Mouse (Mus musculus) heart, embryonic 11.5 days (tissue): ENCODE results near the gene Pknox2. TPM values are rescaled to one million over a fixed set of nuclear protein-coding genes. Genes with fewer than 3 reads are reported as not detected.

Source experiments
- ATAC-seq: fragments of 200-750 bp; cut with Nextera tagmentation; replicated peaks from 2 replicates; pipeline ENCODE4 v1.8.0; 2017; ENCODE audit warnings: moderate library complexity; ENCODE audit not compliant: insufficient number of reproducible peaks, low FRiP score, low TSS enrichment
- H3K27ac ChIP-seq: fragments of 300-500 bp; sonication (generic); 2 replicates; pipeline ENCODE4 v1.5.1; 2014; ENCODE audit warnings: mild to moderate bottlenecking, low read depth, low read length
- H3K27me3 ChIP-seq: fragments of 300-500 bp; sonication (generic); 2 replicates; pipeline ENCODE4 v1.6.1; 2014; ENCODE audit warnings: mild to moderate bottlenecking, low read length, mixed read lengths; ENCODE audit not compliant: control insufficient read depth, insufficient read depth
- H3K36me3 ChIP-seq: fragments of 300-500 bp; sonication (generic); 2 replicates; pipeline ENCODE4 v1.6.1; 2014; ENCODE audit warnings: mild to moderate bottlenecking, low read length, moderate library complexity, mixed read lengths; ENCODE audit not compliant: control insufficient read depth, insufficient read depth
- H3K4me1 ChIP-seq: fragments of 300-500 bp; sonication (generic); 2 replicates; pipeline ENCODE4 v1.6.1; 2014; ENCODE audit warnings: low read length; ENCODE audit not compliant: control insufficient read depth, insufficient read depth
- H3K4me2 ChIP-seq: fragments of 300-500 bp; sonication (generic); 2 replicates; pipeline ENCODE4 v1.6.1; 2014; ENCODE audit warnings: mild to moderate bottlenecking, moderate library complexity
- H3K4me3 ChIP-seq: fragments of 300-500 bp; sonication (generic); 2 replicates; pipeline ENCODE4 v1.5.1; 2014; ENCODE audit warnings: low read depth, low read length
- H3K9ac ChIP-seq: fragments of 300-500 bp; sonication (generic); 2 replicates; pipeline ENCODE4 v1.6.1; 2014; ENCODE audit warnings: mild to moderate bottlenecking, low read depth, low read length, moderate library complexity
- H3K9me3 ChIP-seq: fragments of 300-500 bp; sonication (generic); replicated peaks from 2 replicates; pipeline ENCODE4 v1.6.1; 2016; ENCODE audit warnings: low read length; ENCODE audit not compliant: control insufficient read depth
- WGBS: fragments of 180-500 bp; shearing (Covaris S2); extraction: QIAGEN DNeasy Blood & Tissue Kit; methylation state at CpG from one replicate; pipeline ENCODE4 v1.1.7; 2014; ENCODE audit not compliant: insufficient replicate concordance; 5-methylcytosine and 5-hydroxymethylcytosine counted together
- polyA plus RNA-seq: library from polyadenylated mRNA; unstranded; fragments of >200 nt; fragmentation: Nextera tagmentation; extraction: Ambion mirVana; gene quantifications from 2 replicates; pipeline ENCODE4 v1.2.1, GENCODE M21; 2014

Gene Pknox2
- polyA plus RNA-seq, 1 experiment from 2014 or later = 5.2 TPM

DNA sequence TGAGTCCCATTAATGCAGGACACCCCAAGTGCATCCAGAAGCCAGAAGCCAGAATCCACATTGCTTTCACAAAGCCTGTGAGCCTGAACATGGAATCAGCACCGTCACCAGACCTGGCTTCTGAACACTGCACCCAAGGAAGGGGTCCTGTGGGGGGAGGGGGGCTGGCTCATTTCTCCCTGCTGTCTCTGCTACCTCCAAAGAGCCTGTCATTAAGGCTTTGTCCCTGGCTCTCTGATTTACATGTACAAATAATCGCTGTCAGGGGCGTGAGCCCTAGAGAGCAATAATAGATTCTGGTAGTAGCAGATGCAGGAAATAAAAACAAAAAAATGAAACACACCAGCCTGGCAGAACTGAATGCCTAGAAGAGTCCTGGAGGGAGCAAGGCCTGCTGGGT lies 121.3 kb downstream of the Pknox2 start:
- no peak overlapping the region for H3K9ac ChIP-seq
- H3K9me3 ChIP-seq = no peaks in the 10 kb centered on the region
- peaks cover 27% of the 10 kb centered on the region for H3K4me1 ChIP-seq
- H3K4me2 ChIP-seq = no peak overlapping the region
- H3K27me3 ChIP-seq = no peaks in the 10 kb centered on the region
- no peak overlapping the region for H3K4me3 ChIP-seq
- H3K27ac ChIP-seq = no peak overlapping the region
- ATAC-seq = no peak
- 49% methylated on average over 3 of the region's 3 CpGs for WGBS
- H3K36me3 ChIP-seq = no peaks in the 10 kb centered on the region

DNA sequence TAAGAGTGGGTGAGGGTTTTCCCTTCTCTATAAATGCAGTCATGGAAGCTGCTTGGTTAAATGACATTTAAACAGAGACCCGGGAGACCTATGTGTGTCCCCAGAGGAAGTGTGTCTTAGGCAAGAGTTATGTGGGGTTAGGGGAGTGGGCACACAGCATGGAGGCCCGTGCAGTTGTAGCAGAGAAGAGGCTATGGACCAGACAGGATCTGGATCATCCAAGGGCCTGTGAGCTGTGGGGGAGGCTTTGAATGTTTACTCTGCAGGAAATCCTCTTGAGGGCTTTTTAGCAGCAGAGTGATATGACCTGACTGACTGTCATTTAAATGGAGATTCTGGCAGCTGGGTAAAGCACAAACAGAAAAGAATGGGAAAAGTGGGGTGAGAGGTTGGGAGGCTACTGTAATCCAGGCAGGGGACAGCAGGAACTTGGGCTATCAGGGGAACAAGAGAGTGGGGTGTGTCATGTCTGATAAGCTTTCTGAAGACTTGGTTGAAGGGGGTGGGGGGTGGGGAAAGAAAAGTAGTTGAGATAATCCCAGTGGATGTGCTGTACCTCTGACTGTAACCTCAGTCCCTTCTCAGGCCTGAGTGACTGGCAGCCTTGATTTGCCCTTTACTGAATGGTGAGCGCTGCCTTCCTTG lies 125.5 kb downstream of the Pknox2 start:
- Histone ChIP-seq H3K4me3 (no peak overlapping the region), H3K36me3 (no peaks in the 10 kb centered on the region), H3K4me1 (peaks cover 18% of the 10 kb centered on the region), H3K27me3 (no peaks in the 10 kb centered on the region), H3K9me3 (no peaks in the 10 kb centered on the region), H3K4me2 (no peak overlapping the region), H3K9ac (no peak overlapping the region), H3K27ac (no peak overlapping the region)
- 6% methylated on average over 3 of the region's 3 CpGs for WGBS
- no peak for ATAC-seq

DNA sequence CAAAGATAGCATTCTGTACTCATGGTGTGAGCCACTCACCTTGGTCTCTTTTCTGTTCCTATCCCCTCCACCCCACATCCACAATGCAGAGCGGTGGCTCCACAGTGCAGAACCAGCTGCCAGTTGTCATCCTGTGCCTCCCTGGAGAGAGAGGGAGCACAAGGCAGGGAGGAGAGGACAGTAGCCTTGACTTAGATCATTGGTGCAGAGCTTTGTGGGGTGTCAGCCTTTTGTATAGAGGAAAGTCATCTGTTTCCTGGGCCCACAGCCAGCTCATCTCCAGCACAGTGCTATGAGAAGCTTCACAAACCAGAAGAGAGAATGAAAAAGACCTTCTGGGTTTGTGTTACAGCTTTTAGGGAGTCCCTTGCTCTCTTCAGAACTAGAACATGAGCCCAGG lies 129.1 kb downstream of the Pknox2 start:
- no peak overlapping the region for H3K4me3 ChIP-seq
- ATAC-seq = no peak
- H3K27me3 ChIP-seq = no peaks in the 10 kb centered on the region
- H3K9ac ChIP-seq = no peak overlapping the region
- no peaks in the 10 kb centered on the region for H3K9me3 ChIP-seq
- H3K27ac ChIP-seq = no peak overlapping the region
- H3K4me1 ChIP-seq = peaks cover 23% of the 10 kb centered on the region
- no peak overlapping the region for H3K4me2 ChIP-seq
- H3K36me3 ChIP-seq = no peaks in the 10 kb centered on the region
- WGBS = 79% methylated on average over 1 of the region's 1 CpGs

DNA sequence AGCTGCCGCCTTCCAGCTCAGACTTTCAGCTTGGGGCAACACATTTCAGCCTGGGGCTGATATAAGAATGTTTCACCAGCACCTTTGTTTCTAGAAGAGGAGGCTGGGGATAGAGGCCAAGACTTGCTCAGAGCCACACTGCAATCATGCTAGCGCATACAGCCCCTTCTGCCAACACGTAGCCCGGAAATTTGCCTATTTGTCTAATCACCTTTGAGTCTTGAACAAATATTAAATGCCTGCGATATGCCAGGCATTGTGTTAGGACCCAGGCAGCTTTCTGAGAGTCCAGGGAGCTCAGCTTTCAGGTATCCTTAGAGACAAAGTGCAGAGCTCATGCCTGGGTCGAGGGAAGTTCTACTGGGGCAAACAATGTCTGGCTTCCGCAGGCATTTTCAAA lies 130.0 kb downstream of the Pknox2 start:
- no peaks in the 10 kb centered on the region for H3K27me3 ChIP-seq

DNA sequence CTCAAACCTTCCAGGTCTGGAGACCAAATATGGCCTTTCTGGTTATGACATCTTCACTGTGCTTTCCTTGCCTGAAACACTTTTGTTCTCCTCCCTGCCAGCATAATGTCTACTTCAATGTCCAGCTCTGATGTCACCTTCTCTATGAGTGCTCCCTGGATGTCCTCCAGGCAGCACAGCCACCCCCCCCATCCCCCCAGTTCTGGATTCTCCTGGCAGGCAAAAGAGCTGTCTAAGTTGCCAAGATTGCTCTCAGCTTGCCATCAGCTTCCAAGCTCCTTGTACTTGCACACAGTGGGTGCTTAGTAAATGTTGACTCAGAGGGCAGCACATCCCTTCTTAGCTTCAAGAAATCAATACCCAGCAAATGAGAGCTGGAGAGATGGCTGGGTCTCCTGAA lies 131.0 kb downstream of the Pknox2 start:
- no peak for ATAC-seq
- peaks cover 11% of the 10 kb centered on the region for H3K4me1 ChIP-seq
- no peaks in the 10 kb centered on the region for H3K27me3 ChIP-seq
- no peak overlapping the region for H3K9ac ChIP-seq
- H3K9me3 ChIP-seq = no peaks in the 10 kb centered on the region
- no peaks in the 10 kb centered on the region for H3K36me3 ChIP-seq
- no peak overlapping the region for H3K27ac ChIP-seq
- no peak overlapping the region for H3K4me2 ChIP-seq
- H3K4me3 ChIP-seq = no peak overlapping the region

More for the DNA sequence above, 130.0 kb downstream of the Pknox2 start:
- Histone ChIP-seq H3K36me3 (no peaks in the 10 kb centered on the region), H3K27ac (no peak overlapping the region), H3K9ac (no peak overlapping the region), H3K4me3 (no peak overlapping the region), H3K4me2 (no peak overlapping the region), H3K4me1 (peaks cover 21% of the 10 kb centered on the region), H3K9me3 (no peaks in the 10 kb centered on the region)
- ATAC-seq = no peak
- WGBS = 62% methylated on average over 7 of the region's 7 CpGs

DNA sequence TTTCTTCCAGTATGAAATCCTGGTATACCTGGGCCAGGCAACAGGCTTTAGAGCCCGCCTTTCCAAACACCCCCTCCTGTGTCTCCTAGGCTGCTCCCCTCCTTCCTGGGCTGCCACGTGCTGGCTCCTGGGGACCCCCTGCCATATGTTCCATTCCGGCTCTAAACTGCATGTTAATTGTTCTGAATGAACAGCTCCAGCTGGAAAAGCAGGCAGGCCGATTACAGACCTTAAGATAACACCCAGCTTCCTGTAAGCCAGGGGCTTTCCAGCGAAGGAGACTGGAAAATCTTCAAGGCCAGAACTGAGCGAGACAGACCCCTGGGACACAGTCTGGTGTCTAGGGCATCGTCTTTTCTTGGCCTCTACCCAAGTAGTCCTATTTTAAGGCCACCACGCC lies 133.6 kb downstream of the Pknox2 start:
- 19% methylated on average over 8 of the region's 8 CpGs for WGBS
- H3K9ac ChIP-seq = no peak overlapping the region
- no peak overlapping the region for H3K27ac ChIP-seq
- peak; percentile 77 for ATAC-seq
- H3K27me3 ChIP-seq = no peaks in the 10 kb centered on the region
- H3K4me2 ChIP-seq = no peak overlapping the region
- no peaks in the 10 kb centered on the region for H3K9me3 ChIP-seq
- H3K4me1 ChIP-seq = peaks cover 11% of the 10 kb centered on the region
- no peak overlapping the region for H3K4me3 ChIP-seq
- H3K36me3 ChIP-seq = no peaks in the 10 kb centered on the region

DNA sequence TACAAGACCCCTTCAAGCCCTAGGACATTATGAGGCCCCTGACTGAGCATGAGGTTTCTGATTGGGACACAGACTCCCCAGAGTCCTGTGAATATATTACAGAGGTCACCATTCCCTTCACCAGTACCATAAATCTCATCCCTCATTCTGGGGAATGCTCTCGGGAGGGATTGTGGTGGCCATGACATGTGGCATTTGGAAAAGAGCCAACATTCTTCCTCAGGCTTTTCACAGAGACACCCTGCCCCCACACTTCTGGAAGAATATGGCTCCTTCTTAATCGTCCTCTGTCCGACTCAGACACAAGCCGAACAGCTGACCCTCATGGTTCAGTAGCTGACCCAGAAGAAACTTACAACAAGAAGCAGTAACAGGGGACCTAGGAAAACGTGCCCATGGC lies 139.1 kb downstream of the Pknox2 start:
- Histone ChIP-seq H3K4me1 (peaks cover 7% of the 10 kb centered on the region), H3K4me3 (no peak overlapping the region), H3K27me3 (no peaks in the 10 kb centered on the region), H3K27ac (no peak overlapping the region), H3K9ac (no peak overlapping the region), H3K9me3 (no peaks in the 10 kb centered on the region), H3K4me2 (no peak overlapping the region), H3K36me3 (no peaks in the 10 kb centered on the region)
- ATAC-seq = no peak
- WGBS = 45% methylated on average over 5 of the region's 5 CpGs

DNA sequence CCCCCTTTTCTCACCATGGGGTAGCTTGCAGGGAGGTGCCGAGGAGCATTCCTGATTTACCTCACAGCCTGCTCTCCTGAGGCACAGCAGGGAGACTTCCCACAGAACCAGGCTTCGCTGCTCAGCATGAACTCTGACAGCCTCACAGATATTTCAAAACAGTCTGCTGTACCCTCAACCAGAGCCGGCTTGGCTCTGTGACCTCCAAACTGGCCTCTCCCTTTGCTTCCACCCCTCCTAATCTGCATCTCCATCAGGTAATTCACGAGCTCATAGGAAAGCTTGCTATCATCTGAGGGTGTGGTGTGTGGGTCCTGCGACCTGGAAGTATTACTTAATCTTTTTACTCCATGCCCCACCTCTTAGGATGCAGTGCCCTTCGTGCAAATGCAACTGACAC lies 142.5 kb downstream of the Pknox2 start:
- Histone ChIP-seq H3K9me3 (no peaks in the 10 kb centered on the region), H3K9ac (no peak overlapping the region), H3K27ac (no peak overlapping the region), H3K27me3 (no peaks in the 10 kb centered on the region), H3K36me3 (no peaks in the 10 kb centered on the region), H3K4me1 (peaks cover 7% of the 10 kb centered on the region), H3K4me3 (no peak overlapping the region), H3K4me2 (no peak overlapping the region)
- WGBS = 28% methylated on average over 6 of the region's 6 CpGs
- no peak for ATAC-seq

DNA sequence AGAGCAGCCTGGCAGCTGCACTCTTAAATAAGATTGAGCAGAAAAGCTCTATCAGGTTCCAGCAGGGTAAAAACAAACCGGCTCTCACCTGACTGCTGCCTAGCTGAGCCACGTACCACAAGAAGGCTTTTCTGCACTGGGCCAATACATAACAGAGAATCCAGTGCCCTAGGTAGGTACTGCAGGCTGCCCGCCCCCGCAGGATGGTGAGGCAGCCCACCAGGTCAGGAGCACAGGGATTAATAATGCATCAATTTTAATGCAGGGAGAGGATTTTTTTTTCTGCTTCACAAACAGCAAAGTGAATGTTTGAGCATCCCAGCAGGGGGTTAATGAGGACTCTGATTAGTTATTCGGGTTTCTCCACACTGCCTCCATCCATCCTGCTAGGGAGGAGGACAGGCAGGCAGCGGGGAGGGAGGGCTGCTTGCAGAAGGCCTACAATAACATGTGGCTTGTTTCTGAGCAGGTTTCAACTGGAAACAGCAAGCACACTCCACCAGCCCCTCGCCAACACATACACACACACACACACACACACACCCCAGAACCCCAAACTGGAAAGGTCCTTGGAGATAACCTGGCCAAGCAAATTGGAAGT lies 145.2 kb downstream of the Pknox2 start:
- Histone ChIP-seq H3K9ac (no peak overlapping the region), H3K4me2 (no peak overlapping the region), H3K9me3 (no peaks in the 10 kb centered on the region), H3K27me3 (no peaks in the 10 kb centered on the region), H3K4me3 (no peak overlapping the region), H3K27ac (no peak overlapping the region), H3K36me3 (no peaks in the 10 kb centered on the region), H3K4me1 (no peaks in the 10 kb centered on the region)
- ATAC-seq = no peak
- WGBS = 47% methylated on average over 7 of the region's 7 CpGs
